Mouse (Mus musculus): ENCODE results near the gene Fut9.

The Fut9 gene

GRCm38 (mm10) chr4:25799476-25800283 is at the start of gene Fut9:
Gene Fut9, minus strand, starts transcription at chr4:25800244.
- peak; percentile 58 to 68 for DNase-seq

GRCm38 (mm10) chr4:25815783-25816182 is 15.7 kb upstream of the Fut9 start:
- DNase-seq: no peak

GRCm38 (mm10) chr4:25813340-25813739 is 13.3 kb upstream of the Fut9 start:
- no peak for DNase-seq

- DNase-seq: peak in 1 of 2 experiments; percentile 45
These were observed 10.0 kb upstream of the Fut9 start for GRCm38 (mm10) chr4:25810058-25810457.

GRCm38 (mm10) chr4:25801751-25802150 is 1.7 kb upstream of the Fut9 start:
- peak; percentile 51 to 58 for DNase-seq

- DNase-seq: peak; percentile 78
These were observed 206 bp upstream of the Fut9 start for GRCm38 (mm10) chr4:25800284-25800616.

- peak in 1 of 2 experiments; percentile 26 for DNase-seq
These were observed 981 bp downstream of the Fut9 start for GRCm38 (mm10) chr4:25799051-25799475.

- no peak for DNase-seq
These were observed 1.6 kb downstream of the Fut9 start for GRCm38 (mm10) chr4:25798412-25798811.

GRCm38 (mm10) chr4:25796149-25796548 is 3.9 kb downstream of the Fut9 start:
- DNase-seq: no peak

GRCm38 (mm10) chr4:25785276-25785675 is 14.8 kb downstream of the Fut9 start:
- DNase-seq: no peak

GRCm38 (mm10) chr4:25768657-25769056 is 31.4 kb downstream of the Fut9 start:
- DNase-seq: no peak

- DNase-seq: peak; percentile 16 to 19
These were observed 37.0 kb downstream of the Fut9 start for GRCm38 (mm10) chr4:25763091-25763490.

GRCm38 (mm10) chr4:25757909-25758548 is 42.0 kb downstream of the Fut9 start:
- DNase-seq: no peak

GRCm38 (mm10) chr4:25741553-25741952 is 58.5 kb downstream of the Fut9 start:
- no peak for DNase-seq

GRCm38 (mm10) chr4:25738782-25739181 is 61.3 kb downstream of the Fut9 start:
- DNase-seq: no peak

GRCm38 (mm10) chr4:25721576-25721975 is 78.5 kb downstream of the Fut9 start:
- DNase-seq: no peak

- DNase-seq: no peak
These were observed 86.1 kb downstream of the Fut9 start for GRCm38 (mm10) chr4:25713907-25714306.

GRCm38 (mm10) chr4:25684976-25685375 is 115.1 kb downstream of the Fut9 start:
- peak; percentile 12 to 51 for DNase-seq

GRCm38 (mm10) chr4:25664196-25664595 is 135.8 kb downstream of the Fut9 start:
- no peak for DNase-seq

GRCm38 (mm10) chr4:25661204-25661727 is 138.8 kb downstream of the Fut9 start:
- no peak for DNase-seq

GRCm38 (mm10) chr4:25658792-25659191 is 141.3 kb downstream of the Fut9 start:
- peak in 1 of 2 experiments; percentile 30 for DNase-seq

- no peak for DNase-seq
These were observed 148.1 kb downstream of the Fut9 start for GRCm38 (mm10) chr4:25651902-25652301.

- DNase-seq: peak in 1 of 2 experiments; percentile 13
These were observed 151.9 kb downstream of the Fut9 start for GRCm38 (mm10) chr4:25648107-25648506.

- DNase-seq: no peak
These were observed 152.5 kb downstream of the Fut9 start for GRCm38 (mm10) chr4:25647593-25647992.

Data from kidney, adult 8-10 months (tissue).